Comparison of ENCODE assay signal across 19 mouse cellular contexts in the genomic region with DNA sequence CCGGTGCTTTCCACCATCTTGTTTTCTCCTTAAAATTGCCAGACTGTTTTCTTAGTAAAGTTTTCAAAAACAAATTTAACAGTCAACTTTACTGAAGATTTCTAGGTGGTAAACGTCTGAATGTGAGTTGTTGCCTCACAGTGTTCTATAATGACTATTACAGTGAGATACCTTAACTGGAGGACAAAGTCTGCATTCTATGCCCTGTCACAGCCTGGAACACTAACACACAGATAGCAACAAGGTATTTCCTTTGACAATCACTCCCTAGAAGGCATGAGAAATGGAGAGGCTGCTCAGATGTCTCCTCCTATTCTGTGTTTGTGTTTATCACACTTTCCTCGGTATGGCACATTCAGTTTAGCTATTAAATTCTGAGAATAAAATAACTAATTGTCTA.
DNase-seq lines count a peak whose midpoint lies in the region; ATAC-seq and TF ChIP-seq lines count a peak whose summit lies in the region.
"Had no signal": no experiment of that assay in that cellular context is flagged by ENCODE, and none has a peak within 500 bp of the region (broad histone marks: within the 10 kb centered on the region; RNA-seq: fewer than 3 reads in every experiment).

No protein-coding gene starts in this region.

- H3K27ac ChIP-seq in intestine, embryonic 16.5 days (ENCODE audit: low read length) = no peak overlapping the region
- no peak overlapping the region for H3K27ac ChIP-seq in intestine, embryonic 15.5 days
- no peak overlapping the region for H3K27ac ChIP-seq in intestine, postnatal 0 days (ENCODE audit: low read depth, low read length)
- no peak overlapping the region for H3K27ac ChIP-seq in liver, postnatal 0 days (ENCODE audit: low read depth)

- H3K27me3 ChIP-seq in intestine, embryonic 16.5 days (replicated peaks; ENCODE audit: control insufficient read depth, insufficient read depth, low read length) = no peaks in the 10 kb centered on the region
- H3K27me3 ChIP-seq in intestine, embryonic 15.5 days (replicated peaks) = no peaks in the 10 kb centered on the region
- H3K27me3 ChIP-seq in intestine, postnatal 0 days (replicated peaks; ENCODE audit: control insufficient read depth, insufficient read depth, low read length) = no peaks in the 10 kb centered on the region
- no peaks in the 10 kb centered on the region for H3K27me3 ChIP-seq in liver, postnatal 0 days (ENCODE audit: insufficient read depth, low read length)
- H3K27me3 ChIP-seq: CH12.LX, Patski had no signal

- no peaks in the 10 kb centered on the region for H3K9me3 ChIP-seq in intestine, embryonic 16.5 days (ENCODE audit: control insufficient read depth, low read length)
- H3K9me3 ChIP-seq in intestine, embryonic 15.5 days = no peaks in the 10 kb centered on the region
- H3K9me3 ChIP-seq in intestine, postnatal 0 days (ENCODE audit: control insufficient read depth) = no peaks in the 10 kb centered on the region
- H3K9me3 ChIP-seq in liver, postnatal 0 days (ENCODE audit: low read length) = no peaks in the 10 kb centered on the region
- H3K9me3 ChIP-seq: G1E had no signal

- no peak overlapping the region for H3K4me3 ChIP-seq in intestine, embryonic 16.5 days (ENCODE audit: low read length)
- H3K4me3 ChIP-seq in intestine, embryonic 15.5 days (replicated peaks) = no peak overlapping the region
- no peak overlapping the region for H3K4me3 ChIP-seq in intestine, postnatal 0 days (ENCODE audit: low read depth, low read length)
- H3K4me3 ChIP-seq in liver, postnatal 0 days (ENCODE audit: low read depth, low read length) = no peak overlapping the region

- H3K36me3 ChIP-seq in intestine, embryonic 16.5 days (ENCODE audit: control insufficient read depth, insufficient read depth, low read length) = no peaks in the 10 kb centered on the region
- no peaks in the 10 kb centered on the region for H3K36me3 ChIP-seq in intestine, embryonic 15.5 days
- no peaks in the 10 kb centered on the region for H3K36me3 ChIP-seq in intestine, postnatal 0 days (ENCODE audit: control insufficient read depth, insufficient read depth)
- no peaks in the 10 kb centered on the region for H3K36me3 ChIP-seq in liver, postnatal 0 days (replicated peaks; ENCODE audit: insufficient read depth, low read length)
- H3K36me3 ChIP-seq: G1E had no signal

- 83% methylated on average over 3 of the region's 3 CpGs for WGBS in intestine, embryonic 16.5 days
- WGBS in intestine, embryonic 15.5 days = 80% methylated on average over 3 of the region's 3 CpGs
- WGBS in intestine, postnatal 0 days = 77% methylated on average over 3 of the region's 3 CpGs
- WGBS in liver, postnatal 0 days (ENCODE audit: insufficient replicate concordance) = 68% methylated on average over 3 of the region's 3 CpGs

- 0 out of 2 replicates have a peak, but pooled peaks have one; percentile 53 for ATAC-seq in intestine, embryonic 16.5 days
- ATAC-seq in intestine, embryonic 15.5 days = no peak
- peak; percentile 79 for ATAC-seq in intestine, postnatal 0 days
- no peak for ATAC-seq in liver, postnatal 0 days
- ATAC-seq: activated CD4-positive, CD25-positive, alpha-beta regulatory T cell, adult 4 months; CD4-positive, CD25-positive, alpha-beta regulatory T cell, adult 4 months; Patski had no signal

- DNase-seq in liver, postnatal 0 days = no peak
- DNase-seq: adrenal gland, adult 2 months; adrenal gland, adult 8-10 months; adrenal gland, postnatal 10 days; adrenal gland, postnatal 14 days; adrenal gland, postnatal 25 days; adrenal gland, postnatal 36 days; B cell, adult 2 months; cerebellum, adult 11 months; cerebellum, adult 11-12 months; cerebellum, adult 18-20 months had no signal

- no peak overlapping the region for H3K4me2 ChIP-seq in intestine, embryonic 16.5 days (ENCODE audit: low read depth, low read length)
- H3K4me2 ChIP-seq in intestine, embryonic 15.5 days (replicated peaks) = no peak overlapping the region
- H3K4me2 ChIP-seq in intestine, postnatal 0 days (replicated peaks; ENCODE audit: low read depth) = no peak overlapping the region
- H3K4me2 ChIP-seq in liver, postnatal 0 days (ENCODE audit: low read depth, low read length) = no peak overlapping the region

- no peak for TF ChIP-seq EP300 in liver, postnatal 0 days (IDR thresholded peaks at IDR 0.05; ENCODE audit: low read depth)

- H3K4me1 ChIP-seq in intestine, embryonic 16.5 days (ENCODE audit: control insufficient read depth, insufficient read depth, low read length) = no peaks in the 10 kb centered on the region
- no peaks in the 10 kb centered on the region for H3K4me1 ChIP-seq in intestine, embryonic 15.5 days (replicated peaks)
- no peaks in the 10 kb centered on the region for H3K4me1 ChIP-seq in intestine, postnatal 0 days (replicated peaks; ENCODE audit: control insufficient read depth, insufficient read depth, low read length)
- H3K4me1 ChIP-seq in liver, postnatal 0 days (ENCODE audit: insufficient read depth) = no peaks in the 10 kb centered on the region

- no peak for TF ChIP-seq CTCF in intestine, postnatal 0 days (IDR thresholded peaks at IDR 0.05; ENCODE audit: low read depth)
- no peak for TF ChIP-seq CTCF in liver, postnatal 0 days (IDR thresholded peaks at IDR 0.05; ENCODE audit: low read depth)

- H3K9ac ChIP-seq in intestine, embryonic 16.5 days (ENCODE audit: low read depth, low read length) = no peak overlapping the region
- no peak overlapping the region for H3K9ac ChIP-seq in intestine, embryonic 15.5 days
- no peak overlapping the region for H3K9ac ChIP-seq in intestine, postnatal 0 days (ENCODE audit: low read depth, low read length)
- no peak overlapping the region for H3K9ac ChIP-seq in liver, postnatal 0 days (replicated peaks)

Comparison
In these comparisons a context has a peak if more than half of its experiments do, and no peak if none do; other contexts are left out.
1. ATAC-seq: peak in intestine, embryonic 16.5 days (single experiment) and intestine, postnatal 0 days (single experiment); none in intestine, embryonic 15.5 days (single experiment) and liver, postnatal 0 days (single experiment).